Mouse (Mus musculus): Measurements from ENCODE around the gene Fgfr2. TPM values are rescaled to one million over a fixed set of nuclear protein-coding genes. Genes with fewer than 3 reads are reported as not detected.
"Not testable (repeated sequence)": the region's sequence is repeated elsewhere in the genome, so short reads cannot be mapped to it uniquely, and the experiment has no call there.

Fgfr2 gene
- polyA plus RNA-seq, 1 experiment from 2014 or later: 18.5 TPM

DNA sequence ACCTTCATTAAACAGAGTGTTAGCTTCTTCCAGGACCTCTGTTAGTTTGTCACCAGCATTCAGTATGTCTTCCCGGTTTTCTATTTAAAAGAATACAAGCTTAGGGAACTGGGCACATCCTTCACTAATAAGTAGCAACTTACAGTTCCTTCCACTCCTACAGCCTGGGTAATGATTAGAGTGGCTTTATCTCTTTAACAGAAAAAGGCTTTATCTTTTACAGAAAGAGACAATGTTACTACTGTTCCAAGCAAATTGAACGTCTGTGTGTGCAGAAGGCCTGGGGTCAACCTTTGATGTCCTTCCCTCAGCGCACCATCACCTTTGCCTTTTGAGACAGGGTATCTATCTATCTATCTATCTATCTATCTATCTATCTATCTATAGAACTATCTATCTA is 2577.3 kb downstream of the Fgfr2 start:
- H3K36me3 ChIP-seq: peaks cover 47% of the 10 kb centered on the region
- H3K27me3 ChIP-seq (replicated peaks): no peaks in the 10 kb centered on the region
- WGBS (ENCODE audit: insufficient replicate concordance): 49% methylated on average over 3 of the region's 3 CpGs
- peak overlapping the region; percentile 82 for H3K4me2 ChIP-seq
- no peak for ATAC-seq
- H3K4me1 ChIP-seq: peaks cover 28% of the 10 kb centered on the region
- peak overlapping the region; percentile 97 for H3K9ac ChIP-seq
- no peaks in the 10 kb centered on the region for H3K9me3 ChIP-seq (replicated peaks)
- peak overlapping the region; percentile 91 for H3K4me3 ChIP-seq
- peak overlapping the region; percentile 99 for H3K27ac ChIP-seq

DNA sequence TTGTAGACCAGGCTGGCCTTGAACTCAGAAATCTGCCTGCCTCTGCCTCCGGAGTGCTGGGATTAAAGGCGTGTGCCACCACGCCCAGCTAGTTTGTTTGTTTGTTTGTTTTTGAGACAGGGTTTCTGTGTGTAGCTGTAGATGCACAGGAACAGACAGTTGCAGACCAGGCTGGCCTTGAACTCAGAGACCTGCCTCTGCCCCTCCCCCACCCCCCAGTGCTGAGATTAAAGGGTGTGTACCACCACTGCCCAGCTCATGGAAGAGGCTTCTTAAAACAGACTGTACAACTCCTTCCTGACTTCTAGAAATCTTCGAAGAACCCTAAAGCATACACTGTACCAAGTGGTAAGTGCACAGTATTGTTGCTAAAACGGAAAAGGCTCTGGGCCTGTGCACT is 2577.7 kb downstream of the Fgfr2 start:
- no peaks in the 10 kb centered on the region for H3K9me3 ChIP-seq (replicated peaks)
- H3K4me3 ChIP-seq: peak overlapping the region; percentile 91
- H3K4me2 ChIP-seq: peak overlapping the region; percentile 82
- peak overlapping the region; percentile 99 for H3K27ac ChIP-seq
- 82% methylated on average over 5 of the region's 5 CpGs for WGBS (ENCODE audit: insufficient replicate concordance)
- H3K36me3 ChIP-seq: peaks cover 51% of the 10 kb centered on the region
- no peaks in the 10 kb centered on the region for H3K27me3 ChIP-seq (replicated peaks)
- peaks cover 28% of the 10 kb centered on the region for H3K4me1 ChIP-seq
- ATAC-seq: no peak
- H3K9ac ChIP-seq: peak overlapping the region; percentile 97

DNA sequence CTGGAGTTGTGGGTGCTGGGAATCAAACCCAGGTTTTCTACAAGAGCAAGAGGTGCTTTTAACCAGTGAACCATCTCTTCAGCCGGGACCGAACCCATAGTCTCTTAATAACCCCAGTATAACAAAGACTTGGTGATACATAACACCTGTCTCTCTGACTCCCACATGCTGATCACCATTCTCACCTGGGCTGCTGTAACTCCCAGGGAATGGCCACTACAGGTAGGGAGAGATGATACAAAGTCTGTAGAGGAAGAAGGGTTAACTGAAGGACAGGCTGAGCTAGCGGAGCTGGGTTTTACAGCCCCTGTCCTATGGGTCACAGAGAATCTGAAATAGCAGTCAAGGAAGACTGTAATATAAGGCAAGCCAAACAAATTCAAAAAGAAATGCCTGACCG is 2580.0 kb downstream of the Fgfr2 start:
- peaks cover 28% of the 10 kb centered on the region for H3K4me1 ChIP-seq
- H3K27me3 ChIP-seq (replicated peaks): no peaks in the 10 kb centered on the region
- no peak overlapping the region for H3K4me3 ChIP-seq
- peaks cover 73% of the 10 kb centered on the region for H3K36me3 ChIP-seq
- no peak for ATAC-seq
- WGBS (ENCODE audit: insufficient replicate concordance): 95% methylated on average over 4 of the region's 4 CpGs
- no peak overlapping the region for H3K27ac ChIP-seq
- H3K9ac ChIP-seq: no peak overlapping the region
- H3K4me2 ChIP-seq: no peak overlapping the region
- no peaks in the 10 kb centered on the region for H3K9me3 ChIP-seq (replicated peaks)

DNA sequence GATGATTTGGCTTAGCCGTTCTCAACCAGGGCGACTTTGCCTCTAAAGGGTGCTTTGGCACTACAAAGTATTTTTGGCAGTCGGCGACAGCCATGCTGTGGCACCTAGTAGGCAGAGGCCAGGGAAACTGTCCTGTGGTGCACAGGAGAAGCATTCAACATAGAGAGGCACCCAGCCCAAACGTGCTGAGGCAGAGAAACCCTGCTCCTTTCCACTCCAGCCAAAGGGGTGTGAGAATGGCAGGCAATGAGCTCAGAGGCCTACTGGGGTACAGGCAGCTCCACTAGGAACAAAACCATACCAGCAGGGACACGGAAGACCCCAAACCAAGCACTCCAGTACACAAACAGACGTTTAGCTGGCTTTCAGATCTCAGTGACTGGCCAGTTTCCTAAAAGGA is 2583.0 kb downstream of the Fgfr2 start:
- peaks cover 98% of the 10 kb centered on the region for H3K36me3 ChIP-seq
- no peak for ATAC-seq
- no peaks in the 10 kb centered on the region for H3K9me3 ChIP-seq (replicated peaks)
- peaks cover 10% of the 10 kb centered on the region for H3K4me1 ChIP-seq
- 84% methylated on average over 7 of the region's 7 CpGs for WGBS (ENCODE audit: insufficient replicate concordance)
- no peaks in the 10 kb centered on the region for H3K27me3 ChIP-seq (replicated peaks)
- H3K9ac ChIP-seq: no peak overlapping the region
- no peak overlapping the region for H3K27ac ChIP-seq
- no peak overlapping the region for H3K4me2 ChIP-seq
- H3K4me3 ChIP-seq: no peak overlapping the region

DNA sequence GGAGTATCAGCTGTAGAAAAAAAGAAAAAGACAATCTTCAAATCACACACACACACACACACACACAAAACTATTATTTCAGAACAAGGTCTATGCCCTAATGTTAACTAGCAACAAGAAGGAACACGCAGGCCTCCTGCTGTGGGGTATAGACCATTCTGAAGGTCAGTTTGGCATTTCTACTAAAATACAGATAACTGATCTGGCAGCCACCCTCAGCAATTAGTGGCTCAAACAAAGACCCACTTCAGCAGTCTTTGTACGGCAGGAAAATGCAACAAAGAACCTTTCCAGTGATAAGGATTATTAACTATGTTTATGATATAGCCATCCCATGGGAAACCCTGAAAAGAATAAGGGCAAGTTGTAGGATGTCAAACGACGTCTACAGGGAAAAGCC is 2586.1 kb downstream of the Fgfr2 start:
- no peak for ATAC-seq
- Histone ChIP-seq H3K9ac (no peak overlapping the region), H3K4me2 (no peak overlapping the region), H3K4me3 (no peak overlapping the region), H3K4me1 (0 out of 2 replicates have a peak, but pooled peaks cover 4% of the 10 kb centered on the region), H3K27ac (no peak overlapping the region), H3K9me3 (replicated peaks) (no peaks in the 10 kb centered on the region), H3K36me3 (peaks cover 96% of the 10 kb centered on the region), H3K27me3 (replicated peaks) (no peaks in the 10 kb centered on the region)
- WGBS (ENCODE audit: insufficient replicate concordance): 82% methylated on average over 4 of the region's 4 CpGs

DNA sequence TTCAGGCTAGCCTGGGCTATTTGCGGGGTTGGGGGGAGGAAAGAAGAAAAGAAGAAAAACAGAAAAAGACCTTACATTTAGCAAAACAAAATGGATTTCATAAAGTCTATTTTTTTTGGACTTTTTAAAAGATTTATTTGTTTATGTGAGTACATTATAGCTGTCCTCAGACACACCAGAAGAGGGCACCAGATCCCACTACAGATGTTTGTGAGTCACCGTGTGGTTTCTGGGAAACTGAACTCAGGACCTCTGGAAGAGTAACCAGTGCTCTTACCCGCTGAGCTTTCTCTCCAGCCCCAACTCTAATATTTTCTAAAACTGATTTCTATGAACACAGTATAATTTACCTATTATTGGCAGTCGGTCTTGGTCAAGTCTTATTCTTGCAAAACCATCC is 2588.0 kb downstream of the Fgfr2 start:
- H3K9me3 ChIP-seq (replicated peaks): no peaks in the 10 kb centered on the region
- no peak overlapping the region for H3K4me3 ChIP-seq
- H3K27ac ChIP-seq: no peak overlapping the region
- no peak overlapping the region for H3K4me2 ChIP-seq
- peaks cover 96% of the 10 kb centered on the region for H3K36me3 ChIP-seq
- H3K4me1 ChIP-seq: 0 out of 2 replicates have a peak, but pooled peaks cover 4% of the 10 kb centered on the region
- H3K9ac ChIP-seq: no peak overlapping the region
- H3K27me3 ChIP-seq (replicated peaks): no peaks in the 10 kb centered on the region
- ATAC-seq: no peak
- WGBS (ENCODE audit: insufficient replicate concordance): 81% methylated on average over 4 of the region's 4 CpGs

DNA sequence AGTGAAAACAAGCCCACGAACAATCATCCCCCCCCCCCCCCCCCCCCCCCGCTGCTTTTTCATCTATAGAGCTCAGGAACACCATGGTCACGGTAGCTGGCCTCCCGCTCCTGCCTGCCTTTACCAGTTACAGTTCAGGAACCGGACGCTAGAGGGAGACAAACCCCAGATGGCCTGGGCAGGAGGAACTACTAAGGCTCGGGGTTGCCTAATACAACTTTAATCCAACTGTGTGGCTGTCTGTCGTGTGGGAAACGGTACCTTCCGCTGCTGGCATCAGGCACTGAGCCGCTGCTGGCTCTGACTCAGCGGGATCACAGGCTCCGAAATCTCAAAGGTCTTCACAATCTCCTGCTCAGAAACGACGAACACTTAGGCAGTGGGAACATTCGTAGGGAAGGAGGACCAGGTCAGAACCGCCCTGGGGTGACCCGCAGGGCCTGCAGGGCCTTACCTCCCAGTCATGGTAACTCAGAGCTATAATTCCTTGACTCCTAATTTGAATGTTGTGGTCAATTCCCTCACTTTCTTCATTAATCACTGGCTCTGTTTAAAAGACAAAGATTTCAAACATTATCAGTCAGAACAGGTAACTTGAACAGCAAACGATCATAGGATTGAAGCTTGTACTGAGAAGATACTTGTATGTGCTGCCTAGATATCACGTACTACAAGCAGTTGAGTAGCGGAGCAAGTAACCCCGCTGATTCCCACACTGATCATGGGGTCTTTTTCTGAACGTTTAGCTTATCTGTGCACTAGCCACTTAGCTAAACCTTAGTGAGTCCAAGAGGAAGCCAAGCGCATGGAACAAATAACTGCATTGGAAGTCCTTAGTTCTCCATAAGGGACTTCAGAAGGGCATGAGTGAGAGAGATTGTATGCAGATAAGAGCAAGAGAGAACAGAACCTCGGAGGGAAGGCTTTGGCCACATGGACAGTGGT is 2589.6 kb downstream of the Fgfr2 start:
- WGBS (ENCODE audit: insufficient replicate concordance): 38% methylated on average over 24 of the region's 25 CpGs
- no peak overlapping the region for H3K27ac ChIP-seq
- H3K36me3 ChIP-seq: peaks cover 91% of the 10 kb centered on the region

DNA sequence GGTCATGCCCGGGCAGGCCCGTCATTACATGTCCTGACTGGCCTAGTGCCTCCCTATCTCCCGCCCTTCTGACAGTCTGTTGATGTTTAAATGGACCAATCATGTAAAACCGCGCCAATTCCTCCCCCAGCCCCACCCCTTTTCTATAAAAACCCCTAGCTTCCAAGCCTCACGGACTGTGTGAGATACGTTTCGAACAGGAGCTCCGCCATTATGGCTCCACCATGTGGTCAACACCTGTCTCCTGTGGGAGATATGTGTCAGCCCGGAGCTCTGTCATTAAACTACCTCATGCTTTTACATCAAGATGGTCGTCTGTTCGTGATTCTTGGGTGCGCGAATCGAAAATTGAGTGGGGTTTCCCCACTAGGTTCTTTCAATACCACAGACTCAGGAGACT is 2592.0 kb downstream of the Fgfr2 start:
- not testable (repeated sequence) for H3K4me2 ChIP-seq; H3K4me1 ChIP-seq; H3K27me3 ChIP-seq (replicated peaks); H3K9me3 ChIP-seq (replicated peaks); H3K4me3 ChIP-seq; H3K27ac ChIP-seq; H3K9ac ChIP-seq; ATAC-seq
- 91% methylated on average over 15 of the region's 15 CpGs for WGBS (ENCODE audit: insufficient replicate concordance)
- H3K36me3 ChIP-seq: peaks cover 74% of the 10 kb centered on the region

More for the DNA sequence above, 2589.6 kb downstream of the Fgfr2 start:
- ATAC-seq: peak; percentile 78
- H3K9ac ChIP-seq: no peak overlapping the region
- H3K4me1 ChIP-seq: 0 out of 2 replicates have a peak, but pooled peaks cover 4% of the 10 kb centered on the region
- H3K4me2 ChIP-seq: no peak overlapping the region
- no peak overlapping the region for H3K4me3 ChIP-seq
- H3K27me3 ChIP-seq (replicated peaks): no peaks in the 10 kb centered on the region
- H3K9me3 ChIP-seq (replicated peaks): no peaks in the 10 kb centered on the region

DNA sequence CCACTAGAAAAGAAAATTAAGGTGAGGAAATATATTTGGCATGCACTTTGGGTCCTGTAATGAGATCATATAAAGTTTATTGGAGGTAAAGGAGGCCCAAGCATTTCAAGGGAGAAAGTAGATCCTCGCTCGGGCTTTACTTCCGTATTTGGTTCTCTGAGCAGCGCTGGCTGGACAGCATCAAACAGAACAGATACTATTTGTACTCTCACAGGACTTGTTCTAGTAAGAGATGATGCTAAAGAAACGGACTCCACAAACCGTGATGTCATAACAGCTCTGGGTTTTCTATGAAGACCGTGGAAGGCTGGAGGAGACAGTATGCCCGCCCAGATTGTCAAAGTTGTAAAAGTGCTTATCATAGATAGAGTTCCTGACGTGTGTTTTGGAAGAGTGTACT is 2595.8 kb downstream of the Fgfr2 start:
- H3K36me3 ChIP-seq: peaks cover 37% of the 10 kb centered on the region
- no peaks in the 10 kb centered on the region for H3K4me1 ChIP-seq
- no peak overlapping the region for H3K27ac ChIP-seq
- ATAC-seq: no peak
- 79% methylated on average over 9 of the region's 9 CpGs for WGBS (ENCODE audit: insufficient replicate concordance)
- no peak overlapping the region for H3K4me2 ChIP-seq
- H3K27me3 ChIP-seq (replicated peaks): no peaks in the 10 kb centered on the region
- H3K4me3 ChIP-seq: no peak overlapping the region
- no peaks in the 10 kb centered on the region for H3K9me3 ChIP-seq (replicated peaks)
- no peak overlapping the region for H3K9ac ChIP-seq

DNA sequence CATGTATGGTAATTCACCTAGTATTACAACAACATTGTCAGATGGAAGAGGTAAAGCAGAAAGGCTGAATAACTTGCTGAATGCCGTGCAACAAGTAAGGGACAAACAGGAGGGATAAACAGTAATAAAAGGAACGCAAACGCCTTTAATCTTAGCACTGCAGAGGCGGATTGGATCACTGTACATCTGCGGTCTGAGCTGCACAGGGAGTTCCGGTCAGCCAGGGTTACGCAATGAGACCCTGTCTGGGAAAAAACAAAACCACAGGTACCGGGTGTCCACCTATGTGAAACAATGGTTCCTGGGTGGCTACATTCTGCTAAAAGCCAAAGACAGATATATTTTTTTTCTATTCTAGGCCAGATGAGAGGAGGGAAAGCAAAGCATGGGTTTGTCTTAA is 2599.7 kb downstream of the Fgfr2 start:
- Histone ChIP-seq H3K36me3 (peaks cover 6% of the 10 kb centered on the region; the same call in 1 of the 2 replicates), H3K27ac (no peak overlapping the region), H3K9ac (no peak overlapping the region), H3K4me1 (peaks cover 18% of the 10 kb centered on the region), H3K4me2 (no peak overlapping the region), H3K27me3 (replicated peaks) (no peaks in the 10 kb centered on the region), H3K4me3 (no peak overlapping the region), H3K9me3 (replicated peaks) (no peaks in the 10 kb centered on the region; the same call in 1 of the 2 replicates)
- WGBS (ENCODE audit: insufficient replicate concordance): 54% methylated on average over 8 of the region's 8 CpGs
- no peak for ATAC-seq

DNA sequence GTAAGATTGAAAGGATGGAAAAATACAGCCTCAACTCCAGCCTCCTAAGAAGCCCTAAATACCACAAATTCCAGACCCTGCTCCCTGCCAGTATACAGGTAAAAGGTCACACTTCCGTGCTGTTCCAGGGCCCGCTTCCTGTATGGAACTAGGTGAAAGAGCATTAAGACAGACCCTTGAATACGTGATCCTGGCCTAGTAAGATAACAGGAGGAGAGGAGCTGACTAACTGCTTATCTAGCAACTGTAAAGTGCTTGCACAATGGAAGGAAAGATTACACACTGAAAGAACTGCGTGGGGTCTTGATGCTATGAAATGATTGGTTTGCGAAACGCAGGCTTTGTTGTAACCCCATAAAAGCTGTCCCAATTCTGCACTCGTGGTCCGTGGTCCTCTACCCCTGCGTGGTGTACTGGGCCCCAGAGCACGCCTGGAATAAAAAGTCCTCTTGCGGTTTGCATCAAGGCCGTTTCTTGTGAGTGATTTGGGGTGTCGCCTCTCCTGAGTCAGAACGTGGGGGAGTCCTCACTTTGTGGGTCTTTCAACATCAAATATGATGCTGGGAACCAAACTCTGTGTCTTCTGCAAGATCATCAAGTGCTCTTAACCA is 2602.2 kb downstream of the Fgfr2 start:
- H3K9ac ChIP-seq: no peak overlapping the region
- peak overlapping the region; percentile 96; the same call in 1 of the 2 replicates for H3K4me3 ChIP-seq
- no peaks in the 10 kb centered on the region for H3K27me3 ChIP-seq (replicated peaks)
- peak overlapping the region; percentile 90 for H3K27ac ChIP-seq
- H3K4me2 ChIP-seq: peak overlapping the region; percentile 81
- no peaks in the 10 kb centered on the region; the same call in 1 of the 2 replicates for H3K9me3 ChIP-seq (replicated peaks)
- no peaks in the 10 kb centered on the region for H3K36me3 ChIP-seq
- peak; percentile 13; the same call in 1 of the 2 replicates for ATAC-seq
- peaks cover 29% of the 10 kb centered on the region for H3K4me1 ChIP-seq
- 54% methylated on average over 14 of the region's 14 CpGs for WGBS (ENCODE audit: insufficient replicate concordance)

DNA sequence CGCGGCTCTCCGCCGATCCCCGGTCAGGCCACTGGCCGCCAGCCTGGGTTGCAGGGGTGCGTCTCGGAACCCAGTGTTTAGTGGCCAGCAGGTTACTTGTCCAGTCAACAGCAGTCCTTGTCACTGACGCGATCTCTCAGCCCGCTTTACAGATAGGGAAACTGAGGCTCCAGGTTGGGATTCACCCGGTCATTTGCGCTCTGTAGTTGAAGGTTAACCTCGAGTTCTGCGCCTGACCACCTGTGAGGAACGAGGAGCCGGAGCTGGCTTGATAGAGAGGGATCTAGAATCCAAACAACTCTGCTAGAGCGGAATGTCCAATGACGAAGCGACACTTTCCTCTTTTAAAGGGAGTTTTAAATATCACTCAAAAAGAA is 2603.1 kb downstream of the Fgfr2 start, which contains the start of gene Ate1:
TSS of gene Ate1 (minus strand) at position 321 of the 377 bp plus-strand sequence.
- Histone ChIP-seq H3K27me3 (replicated peaks) (no peaks in the 10 kb centered on the region), H3K4me1 (peaks cover 32% of the 10 kb centered on the region), H3K27ac (peak within 1 kb of the TSS; percentile 90), H3K9ac (peak within 1 kb of the TSS; percentile 98), H3K4me2 (peak within 1 kb of the TSS; percentile 81), H3K4me3 (peak within 1 kb of the TSS; percentile 96), H3K9me3 (replicated peaks) (no peaks in the 10 kb centered on the region; the same call in 1 of the 2 replicates), H3K36me3 (peaks cover 2% of the 10 kb centered on the region)
- ATAC-seq: no peak
- WGBS (ENCODE audit: insufficient replicate concordance): 23% methylated on average over 20 of the region's 20 CpGs

Measured in liver, embryonic 12.5 days (tissue).